Mouse (Mus musculus) hindbrain, postnatal 0 days (tissue): ENCODE measurements around the gene Myo1c. TPM values are rescaled to one million over a fixed set of nuclear protein-coding genes. Genes with fewer than 3 reads are reported as not detected.

ENCODE experiments used
- ATAC-seq: fragments of 200-750 bp; cut with Nextera tagmentation; 2 replicates; pipeline ENCODE4 v1.8.0; 2017; ENCODE audit warnings: mild to moderate bottlenecking, moderate TSS enrichment, moderate library complexity
- DNase-seq: peaks from one replicate; pipeline ENCODE4 v3.0.0-alpha.2; 2015; ENCODE audit warnings: low spot score
- H3K27ac ChIP-seq: fragments of 300-500 bp; sonication (generic); 2 replicates; pipeline ENCODE4 v1.5.1; 2014; ENCODE audit warnings: mild to moderate bottlenecking
- H3K27me3 ChIP-seq: fragments of 300-500 bp; sonication (generic); 2 replicates; pipeline ENCODE4 v1.6.1; 2014; ENCODE audit warnings: low read length, mixed read lengths; ENCODE audit not compliant: insufficient read depth
- H3K36me3 ChIP-seq: fragments of 300-500 bp; sonication (generic); 2 replicates; pipeline ENCODE4 v1.6.1; 2014; ENCODE audit warnings: low read length, mixed read lengths; ENCODE audit not compliant: insufficient read depth
- H3K4me1 ChIP-seq: fragments of 300-500 bp; sonication (generic); 2 replicates; pipeline ENCODE4 v1.6.1; 2014; ENCODE audit warnings: antibody characterized with exemption, low read length, mixed read lengths; ENCODE audit not compliant: insufficient read depth
- H3K4me2 ChIP-seq: fragments of 300-500 bp; sonication (generic); 2 replicates; pipeline ENCODE4 v1.6.1; 2014; ENCODE audit warnings: low read depth, mild to moderate bottlenecking, low read length, moderate library complexity, mixed read lengths
- H3K4me3 ChIP-seq: fragments of 300-500 bp; sonication (generic); 2 replicates; pipeline ENCODE4 v1.5.1; 2014; ENCODE audit warnings: low read length
- H3K9ac ChIP-seq: fragments of 300-500 bp; sonication (generic); replicated peaks from 2 replicates; pipeline ENCODE4 v1.6.1; 2014; ENCODE audit warnings: mild to moderate bottlenecking, low read length, moderate library complexity, mixed read lengths
- H3K9me3 ChIP-seq: fragments of 300-500 bp; sonication (generic); 2 replicates; pipeline ENCODE4 v1.6.1; 2016; ENCODE audit warnings: low read length, mixed read lengths
- CTCF ChIP-seq: IDR thresholded peaks from 2 replicates; pipeline ENCODE4 v1.5.1; 2016; ENCODE audit warnings: antibody characterized with exemption, control low read depth, low read depth
- WGBS: fragments of 180-500 bp; shearing (Covaris S2); extraction: QIAGEN DNeasy Blood & Tissue Kit; methylation state at CpG from one replicate; pipeline ENCODE4 v1.1.7; 2014; 5-methylcytosine and 5-hydroxymethylcytosine counted together
- polyA plus RNA-seq: library from polyadenylated mRNA; unstranded; fragments of >200 nt; fragmentation: Nextera tagmentation; extraction: Ambion mirVana; gene quantifications from 2 replicates; pipeline ENCODE4 v1.2.1, GENCODE M21; 2015
- total RNA-seq: library from RNA; depleted of rRNA; stranded (reverse); fragments of >200 nt; gene quantifications from 2 replicates; pipeline ENCODE4 v1.2.3, GENCODE M21; 2014

Myo1c gene
- total and polyA plus RNA-seq, 2 experiments from 2014 or later = 9.3 to 22.4 TPM

DNA sequence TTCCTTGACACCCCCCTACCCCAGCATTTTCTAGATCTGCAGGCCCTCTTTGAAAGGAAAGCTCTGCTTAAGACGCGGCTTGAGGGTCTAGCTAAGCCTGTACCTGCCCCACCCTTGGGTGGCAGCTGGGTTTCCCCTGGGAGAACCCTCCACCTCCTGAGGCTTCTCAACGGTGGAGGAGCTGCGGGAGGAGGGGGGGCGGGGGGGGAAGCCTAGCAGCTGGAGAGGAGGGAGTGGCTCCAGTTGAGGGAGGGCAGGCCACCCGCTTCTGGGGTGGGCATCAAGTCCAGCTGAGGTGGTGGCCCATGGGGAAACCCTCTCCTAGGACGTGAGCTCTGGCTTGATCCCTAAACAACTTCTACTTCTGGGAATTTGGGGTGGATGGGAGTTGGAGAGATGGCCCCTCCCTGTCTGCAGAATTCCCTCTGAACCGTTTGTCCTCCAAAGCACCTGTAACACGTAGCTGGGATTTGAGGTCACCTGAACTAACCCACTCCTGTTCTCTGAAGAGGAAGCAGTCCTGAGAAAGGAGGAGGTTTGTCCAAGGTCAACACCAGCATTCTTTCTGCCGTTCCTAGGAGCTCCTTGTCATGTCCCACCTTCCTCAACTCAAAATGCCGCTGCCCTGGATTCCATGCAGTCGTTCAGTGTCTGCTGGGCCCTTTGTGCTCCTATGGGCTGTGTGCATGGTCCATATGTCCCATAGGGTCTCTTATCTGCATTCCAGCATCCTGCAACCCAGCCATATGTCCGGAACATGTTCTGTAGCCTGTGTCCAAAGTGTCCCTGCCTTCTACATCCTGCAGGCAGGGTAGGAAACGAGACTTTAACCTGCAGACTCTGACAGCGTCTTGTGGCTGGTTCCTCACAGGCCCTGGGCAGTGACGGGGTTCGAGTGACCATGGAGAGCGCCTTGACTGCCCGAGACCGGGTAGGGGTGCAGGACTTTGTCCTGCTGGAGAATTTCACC lies 6.6 kb downstream of the Myo1c start:
- DNase-seq = no peak
- peak overlapping the region; percentile 88 for H3K4me2 ChIP-seq
- H3K36me3 ChIP-seq = no peaks in the 10 kb centered on the region
- H3K9me3 ChIP-seq = no peaks in the 10 kb centered on the region
- H3K27ac ChIP-seq = no peak overlapping the region
- no peaks in the 10 kb centered on the region for H3K27me3 ChIP-seq
- TF ChIP-seq CTCF = no peak
- peaks cover 21% of the 10 kb centered on the region for H3K4me1 ChIP-seq
- 60% methylated on average over 20 of the region's 20 CpGs for WGBS
- no peak for ATAC-seq
- peak overlapping the region; percentile 50 for H3K4me3 ChIP-seq
- peak overlapping the region; percentile 68 for H3K9ac ChIP-seq

DNA sequence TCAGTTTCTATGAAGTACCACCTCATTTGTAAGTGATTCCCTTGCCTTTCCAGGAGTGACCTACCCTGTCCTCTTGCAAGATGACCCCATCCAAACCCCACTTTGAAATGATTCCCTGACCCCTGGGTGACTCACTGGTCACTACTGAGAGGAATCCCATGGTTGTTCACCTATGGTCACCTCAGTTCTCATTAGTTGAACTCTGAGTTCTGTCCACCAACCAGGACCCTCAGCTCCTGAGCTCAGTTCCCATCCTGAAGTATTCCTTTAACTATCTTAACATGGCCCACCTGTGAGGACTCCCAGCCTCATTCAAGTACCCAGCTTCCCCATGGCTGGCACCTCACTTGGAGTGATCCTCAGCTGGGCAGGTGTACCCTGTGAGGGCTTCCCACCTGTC lies 7.5 kb downstream of the Myo1c start:
- DNase-seq (no peak), ATAC-seq (no peak)
- H3K9me3 ChIP-seq = no peaks in the 10 kb centered on the region
- no peak overlapping the region for H3K4me3 ChIP-seq
- H3K4me2 ChIP-seq = no peak overlapping the region
- H3K36me3 ChIP-seq = peaks cover 8% of the 10 kb centered on the region; the same call in 1 of the 2 replicates
- H3K4me1 ChIP-seq = peaks cover 16% of the 10 kb centered on the region
- no peak overlapping the region for H3K9ac ChIP-seq
- no peaks in the 10 kb centered on the region for H3K27me3 ChIP-seq
- H3K27ac ChIP-seq = no peak overlapping the region
- no peak for TF ChIP-seq CTCF

DNA sequence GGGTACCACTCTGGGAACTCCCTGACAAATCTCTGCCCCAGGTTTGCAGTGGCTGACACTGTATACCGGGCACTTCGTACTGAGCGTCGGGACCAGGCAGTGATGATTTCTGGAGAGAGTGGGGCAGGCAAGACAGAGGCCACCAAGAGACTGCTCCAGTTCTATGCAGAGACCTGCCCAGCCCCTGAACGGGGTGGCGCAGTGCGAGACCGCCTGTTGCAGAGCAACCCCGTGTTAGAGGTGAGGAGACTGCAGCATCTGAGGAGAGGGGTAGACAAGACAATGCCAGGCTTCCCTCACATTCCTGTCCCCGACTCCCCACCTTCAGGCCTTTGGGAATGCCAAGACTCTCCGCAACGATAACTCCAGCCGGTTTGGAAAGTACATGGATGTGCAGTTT lies 8.0 kb downstream of the Myo1c start:
- no peak overlapping the region for H3K9ac ChIP-seq
- H3K4me3 ChIP-seq = no peak overlapping the region
- WGBS = 95% methylated on average over 13 of the region's 13 CpGs
- no peaks in the 10 kb centered on the region for H3K27me3 ChIP-seq
- no peaks in the 10 kb centered on the region for H3K9me3 ChIP-seq
- no peak for DNase-seq
- H3K27ac ChIP-seq = no peak overlapping the region
- no peak for TF ChIP-seq CTCF
- no peak for ATAC-seq
- peaks cover 16% of the 10 kb centered on the region for H3K4me1 ChIP-seq
- H3K4me2 ChIP-seq = no peak overlapping the region
- peaks cover 10% of the 10 kb centered on the region; the same call in 1 of the 2 replicates for H3K36me3 ChIP-seq

DNA sequence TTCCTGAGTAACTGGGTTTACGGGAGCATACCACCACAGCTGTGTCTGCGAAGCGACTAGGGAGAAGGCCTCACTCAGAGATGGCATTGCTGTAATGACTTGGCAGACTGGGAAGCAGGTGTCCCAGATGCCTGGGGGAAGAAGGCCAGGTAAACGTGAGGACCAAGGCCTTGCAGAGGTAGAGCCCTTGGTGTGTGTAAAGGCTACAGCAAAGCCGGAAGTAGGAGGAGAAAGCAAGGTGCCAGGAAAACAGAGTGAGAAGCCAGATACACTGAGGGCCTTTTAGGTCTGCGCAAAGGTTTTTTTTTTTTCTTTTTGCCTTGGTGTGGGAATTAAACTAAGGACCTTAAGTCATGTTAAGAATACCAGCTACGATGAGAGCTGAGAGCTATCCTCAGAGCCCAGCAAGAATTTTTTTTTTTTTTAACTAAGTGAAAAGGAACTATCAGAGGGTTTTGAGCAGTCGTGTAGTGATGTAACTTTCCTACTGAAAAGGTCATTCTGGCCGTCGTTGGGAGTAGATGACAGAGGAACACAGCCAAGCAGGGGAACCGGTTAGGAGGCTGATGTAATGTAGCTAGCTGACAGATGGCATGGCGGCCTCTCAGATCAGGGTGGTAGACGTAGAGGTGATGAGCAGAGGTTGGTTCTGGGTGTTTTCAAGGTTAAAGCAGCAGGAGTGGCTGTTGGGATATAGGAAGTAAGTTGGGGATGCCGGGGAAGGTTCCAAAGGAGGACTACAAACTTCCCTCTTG lies 8.9 kb downstream of the Myo1c start:
- 74% methylated on average over 14 of the region's 14 CpGs for WGBS
- Histone ChIP-seq H3K36me3 (peaks cover 10% of the 10 kb centered on the region; the same call in 1 of the 2 replicates), H3K9me3 (no peaks in the 10 kb centered on the region), H3K27me3 (no peaks in the 10 kb centered on the region), H3K4me1 (peaks cover 12% of the 10 kb centered on the region), H3K4me2 (no peak overlapping the region), H3K9ac (no peak overlapping the region), H3K27ac (no peak overlapping the region), H3K4me3 (no peak overlapping the region)
- DNase-seq (no peak), ATAC-seq (no peak)
- no peak for TF ChIP-seq CTCF

DNA sequence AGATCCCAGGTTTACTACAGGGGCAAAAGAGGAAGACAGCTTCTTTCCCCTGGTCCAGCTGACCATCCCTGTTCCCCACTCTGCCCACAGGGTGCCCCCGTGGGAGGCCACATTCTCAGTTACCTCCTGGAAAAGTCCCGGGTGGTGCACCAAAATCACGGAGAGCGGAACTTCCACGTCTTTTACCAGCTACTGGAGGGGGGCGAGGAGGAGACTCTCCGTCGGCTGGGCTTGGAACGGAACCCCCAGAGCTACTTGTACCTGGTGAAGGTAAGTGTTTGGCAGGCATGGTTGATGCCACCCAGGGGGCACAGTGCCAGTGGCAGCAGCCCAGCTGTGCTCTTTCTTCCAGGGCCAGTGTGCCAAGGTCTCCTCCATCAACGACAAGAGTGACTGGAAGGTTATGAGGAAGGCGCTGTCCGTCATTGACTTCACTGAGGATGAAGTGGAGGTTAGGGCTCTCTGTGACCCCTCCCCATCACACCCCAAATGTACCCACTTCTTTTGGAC lies 9.8 kb downstream of the Myo1c start:
- no peak for DNase-seq

DNA sequence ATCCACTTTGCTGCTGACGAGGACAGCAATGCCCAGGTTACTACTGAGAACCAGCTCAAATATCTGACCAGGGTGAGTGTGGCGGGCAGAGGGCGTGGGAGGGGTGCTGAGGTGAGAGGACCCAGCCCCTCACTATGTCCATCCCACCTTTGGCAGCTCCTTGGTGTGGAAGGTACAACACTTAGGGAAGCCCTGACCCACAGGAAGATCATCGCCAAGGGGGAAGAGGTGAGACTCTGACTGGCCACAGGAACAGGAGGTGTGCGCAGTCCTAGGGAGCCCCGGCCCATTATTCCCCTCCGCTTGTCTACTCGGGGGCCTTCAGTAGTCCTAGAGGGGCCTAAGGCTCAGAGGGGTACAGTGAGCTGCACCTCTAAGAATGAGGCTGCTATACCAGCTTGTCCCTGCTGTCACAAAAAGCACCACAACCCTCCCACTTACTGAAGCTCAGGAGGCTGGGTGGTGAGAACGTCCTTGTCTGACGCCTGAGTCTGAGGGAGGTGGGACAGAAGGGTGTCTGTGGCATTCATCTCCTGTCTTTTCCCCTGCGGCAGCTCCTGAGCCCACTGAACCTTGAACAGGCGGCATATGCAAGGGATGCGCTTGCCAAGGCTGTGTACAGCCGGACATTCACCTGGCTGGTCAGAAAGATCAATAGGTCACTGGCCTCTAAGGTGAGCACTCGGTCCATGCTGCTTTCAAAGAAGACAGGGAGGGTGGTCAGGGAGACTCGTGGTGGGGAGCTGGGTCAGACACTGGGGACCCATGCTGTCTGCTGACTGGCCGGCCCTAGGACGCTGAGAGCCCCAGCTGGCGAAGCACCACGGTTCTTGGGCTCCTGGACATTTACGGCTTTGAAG lies 10.9 kb downstream of the Myo1c start:
- H3K4me2 ChIP-seq = no peak overlapping the region
- no peak for DNase-seq
- H3K27ac ChIP-seq = no peak overlapping the region
- H3K36me3 ChIP-seq = peaks cover 18% of the 10 kb centered on the region; the same call in 1 of the 2 replicates
- no peaks in the 10 kb centered on the region for H3K27me3 ChIP-seq
- H3K4me3 ChIP-seq = no peak overlapping the region
- H3K4me1 ChIP-seq = peaks cover 6% of the 10 kb centered on the region; the same call in 1 of the 2 replicates
- WGBS = 92% methylated on average over 21 of the region's 21 CpGs
- no peak for TF ChIP-seq CTCF
- no peak overlapping the region for H3K9ac ChIP-seq
- ATAC-seq = no peak
- no peaks in the 10 kb centered on the region for H3K9me3 ChIP-seq

More for the DNA sequence above, 9.8 kb downstream of the Myo1c start:
- H3K4me1 ChIP-seq = peaks cover 7% of the 10 kb centered on the region; the same call in 1 of the 2 replicates
- H3K9me3 ChIP-seq = no peaks in the 10 kb centered on the region
- no peak for ATAC-seq
- no peak overlapping the region for H3K27ac ChIP-seq
- no peak overlapping the region for H3K4me2 ChIP-seq
- peaks cover 10% of the 10 kb centered on the region; the same call in 1 of the 2 replicates for H3K36me3 ChIP-seq
- H3K4me3 ChIP-seq = no peak overlapping the region
- H3K27me3 ChIP-seq = no peaks in the 10 kb centered on the region
- TF ChIP-seq CTCF = no peak
- H3K9ac ChIP-seq = no peak overlapping the region
- WGBS = 89% methylated on average over 12 of the region's 12 CpGs
